7 mouse cellular contexts compared by ENCODE assay signal in the genomic region with DNA sequence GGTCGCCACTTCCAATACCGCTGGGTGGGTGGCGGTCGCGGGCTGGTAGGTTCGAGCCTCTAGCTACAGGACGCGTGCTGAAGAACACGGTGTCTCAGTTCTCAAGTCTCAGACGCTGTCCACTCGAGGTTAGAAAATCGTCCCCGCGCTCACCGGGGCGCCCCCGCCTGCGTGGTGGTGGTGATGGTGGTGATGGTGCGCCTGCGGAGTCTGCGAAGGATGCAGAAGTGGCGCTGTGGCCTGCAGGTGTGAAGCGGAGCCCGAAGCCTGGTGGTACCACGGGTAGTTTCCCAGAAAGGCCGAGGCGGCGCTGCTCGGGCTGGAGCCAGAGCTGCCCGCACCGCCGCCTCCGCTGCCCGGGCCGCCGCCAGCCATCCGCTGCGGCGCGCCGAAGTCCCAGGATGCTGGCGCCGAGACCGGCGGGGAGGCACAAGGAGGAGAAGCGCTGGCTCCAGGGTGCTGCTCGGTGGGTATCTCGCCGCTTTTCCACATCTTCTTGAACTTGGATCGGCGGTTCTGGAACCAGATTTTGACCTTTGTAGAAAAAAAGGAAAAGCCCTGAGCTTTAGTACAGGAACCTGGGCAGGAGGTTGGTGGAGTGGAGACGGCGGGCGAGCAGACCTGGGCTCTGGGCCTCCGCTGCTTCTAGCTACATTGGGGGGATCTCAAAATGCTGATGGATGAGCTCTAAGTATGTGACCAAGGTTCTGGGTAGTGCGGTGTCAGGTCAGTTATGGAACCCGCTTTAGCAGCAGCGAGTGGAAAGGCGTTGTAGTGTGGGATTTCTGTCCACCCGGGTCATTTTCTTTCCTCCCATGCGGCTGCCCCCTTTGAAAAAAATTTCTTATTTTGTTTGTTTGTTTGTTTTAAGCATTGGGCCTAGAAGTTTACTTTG. TPM values are rescaled to one million over a fixed set of nuclear protein-coding genes. Genes with fewer than 3 reads are reported as not detected.
DNase-seq lines count a peak whose midpoint lies in the region; ATAC-seq lines count a peak whose summit lies in the region.

No protein-coding gene starts in this region.

- ATAC-seq in forebrain, embryonic 13.5 days = no peak
- ATAC-seq in limb, embryonic 12.5 days (ENCODE audit: insufficient number of reproducible peaks, insufficient read depth, low FRiP score, low TSS enrichment, low read depth) = no peak
- no peak for ATAC-seq in stomach, embryonic 14.5 days (ENCODE audit: insufficient number of reproducible peaks, insufficient read depth, low FRiP score, low read depth)
- ATAC-seq in inflammation-experienced regulatory T-cells, adult 6 months = no peak

- peaks cover 71% of the 10 kb centered on the region for H3K27me3 ChIP-seq in forebrain, embryonic 13.5 days
- H3K27me3 ChIP-seq in limb, embryonic 12.5 days = peaks cover 90% of the 10 kb centered on the region
- H3K27me3 ChIP-seq in stomach, embryonic 14.5 days (ENCODE audit: control insufficient read depth, insufficient read depth, low read length) = peaks cover 64% of the 10 kb centered on the region

- H3K4me3 ChIP-seq in forebrain, embryonic 13.5 days = peak overlapping the region; percentile 69
- peak overlapping the region; percentile 56 for H3K4me3 ChIP-seq in limb, embryonic 12.5 days (replicated peaks)
- peak overlapping the region; percentile 34 for H3K4me3 ChIP-seq in stomach, embryonic 14.5 days (ENCODE audit: low read depth, low read length)

- peaks cover 10% of the 10 kb centered on the region; the same call in 1 of the 2 replicates for H3K36me3 ChIP-seq in forebrain, embryonic 13.5 days (ENCODE audit: poor library complexity, severe bottlenecking)
- H3K36me3 ChIP-seq in limb, embryonic 12.5 days = no peaks in the 10 kb centered on the region
- H3K36me3 ChIP-seq in stomach, embryonic 14.5 days (ENCODE audit: control insufficient read depth, insufficient read depth, low read length) = no peaks in the 10 kb centered on the region

- peak overlapping the region; percentile 92 for H3K4me2 ChIP-seq in forebrain, embryonic 13.5 days
- H3K4me2 ChIP-seq in limb, embryonic 12.5 days = peak overlapping the region; percentile 99
- H3K4me2 ChIP-seq in stomach, embryonic 14.5 days (replicated peaks; ENCODE audit: low read depth, low read length) = 0 out of 2 replicates have a peak overlapping the region, but pooled peaks have one; percentile 4

- 1% methylated on average over 61 of the region's 61 CpGs for WGBS in forebrain, embryonic 13.5 days
- WGBS in limb, embryonic 12.5 days = under 1% methylated on average over 59 of the region's 61 CpGs
- 1% methylated on average over 61 of the region's 61 CpGs for WGBS in stomach, embryonic 14.5 days

- peak overlapping the region; percentile 90 for H3K9ac ChIP-seq in forebrain, embryonic 13.5 days
- peak overlapping the region; percentile 51 for H3K9ac ChIP-seq in limb, embryonic 12.5 days (replicated peaks)
- H3K9ac ChIP-seq in stomach, embryonic 14.5 days (replicated peaks; ENCODE audit: low read depth, low read length) = 0 out of 2 replicates have a peak overlapping the region, but pooled peaks have one; percentile 18

- DNase-seq in thymus, postnatal 0 days (ENCODE audit: low spot score) = peak; percentile 13
- no peak for DNase-seq in thymus, postnatal 10 days (ENCODE audit: low spot score in 2 of 2)
- DNase-seq in ovary, postnatal 36 days (ENCODE audit: low spot score) = no peak

- H3K4me1 ChIP-seq in forebrain, embryonic 13.5 days = peaks cover 71% of the 10 kb centered on the region
- H3K4me1 ChIP-seq in limb, embryonic 12.5 days (replicated peaks) = peaks cover 63% of the 10 kb centered on the region
- peaks cover 13% of the 10 kb centered on the region for H3K4me1 ChIP-seq in stomach, embryonic 14.5 days (ENCODE audit: control insufficient read depth, insufficient read depth, low read length)

- H3K27ac ChIP-seq in forebrain, embryonic 13.5 days = peak overlapping the region; percentile 97
- no peak overlapping the region for H3K27ac ChIP-seq in limb, embryonic 12.5 days
- H3K27ac ChIP-seq in stomach, embryonic 14.5 days (ENCODE audit: low read length) = peak overlapping the region; percentile 39; the same call in 1 of the 2 replicates

- no peaks in the 10 kb centered on the region for H3K9me3 ChIP-seq in forebrain, embryonic 13.5 days (replicated peaks)
- no peaks in the 10 kb centered on the region for H3K9me3 ChIP-seq in limb, embryonic 12.5 days
- no peaks in the 10 kb centered on the region for H3K9me3 ChIP-seq in stomach, embryonic 14.5 days (ENCODE audit: control insufficient read depth, low read depth, low read length)

RNA-seq across cellular contexts. Expression of a gene that starts 1.9 kb away (rescaled TPM):
- 0.05 TPM in 1 of 2 replicates, not detected in the other for polyA plus RNA-seq in thymus, postnatal 0 days (2015; fragmentation: Nextera tagmentation; extraction: Ambion mirVana)
- polyA plus RNA-seq in forebrain, embryonic 13.5 days (2015; fragmentation: Nextera tagmentation; extraction: Ambion mirVana) = 71.0 and 83.2 TPM in 2 replicates
- 6.0 and 7.0 TPM in 2 replicates for polyA plus RNA-seq in limb, embryonic 12.5 days (2016; fragmentation: Nextera tagmentation; extraction: Ambion mirVana)
- 6.4 and 6.9 TPM in 2 replicates for polyA plus RNA-seq in stomach, embryonic 14.5 days (2014; fragmentation: Nextera tagmentation; extraction: Ambion mirVana)
- not detected for polyA plus RNA-seq in inflammation-experienced regulatory T-cells, adult 6 months (2017; shearing (Covaris generic))

RNA-seq across cellular contexts. Expression of a gene that starts 16.7 kb away (rescaled TPM):
- 0.12 and 0.44 TPM in 2 replicates for polyA plus RNA-seq in thymus, postnatal 0 days (2015; fragmentation: Nextera tagmentation; extraction: Ambion mirVana)
- 278 and 287 TPM in 2 replicates for polyA plus RNA-seq in forebrain, embryonic 13.5 days (2015; fragmentation: Nextera tagmentation; extraction: Ambion mirVana)
- 5.6 and 6.3 TPM in 2 replicates for polyA plus RNA-seq in limb, embryonic 12.5 days (2016; fragmentation: Nextera tagmentation; extraction: Ambion mirVana)
- 10.8 and 11.3 TPM in 2 replicates for polyA plus RNA-seq in stomach, embryonic 14.5 days (2014; fragmentation: Nextera tagmentation; extraction: Ambion mirVana)
- polyA plus RNA-seq in inflammation-experienced regulatory T-cells, adult 6 months (2017; shearing (Covaris generic)) = not detected

Comparison
In these comparisons a context has a peak if more than half of its experiments do, and no peak if none do; other contexts are left out.
1. H3K4me2 ChIP-seq: peak in every context shown above with its lines; median percentile 99 in limb, embryonic 12.5 days; 92 in forebrain, embryonic 13.5 days; 4 in stomach, embryonic 14.5 days.
2. H3K9ac ChIP-seq: peak in every context shown above with its lines; median percentile 90 in forebrain, embryonic 13.5 days; 51 in limb, embryonic 12.5 days; 18 in stomach, embryonic 14.5 days.
3. RNA of a gene that starts 16.7 kb away (polyA plus RNA-seq): 278 to 287 TPM in forebrain, embryonic 13.5 days; 10.8 to 11.3 TPM in stomach, embryonic 14.5 days, 5.6 to 6.3 TPM in limb, embryonic 12.5 days, 0.12 to 0.44 TPM in thymus, postnatal 0 days and not detected in inflammation-experienced regulatory T-cells, adult 6 months; every median in the first group is over 10 times any median in the second.
4. Peak in every context shown above with its lines, with median percentiles within 50 percentile points of each other: H3K4me3 ChIP-seq.